Mouse (Mus musculus): ENCODE results near the gene Kctd18.
"Not testable (repeated sequence)": the region's sequence is repeated elsewhere in the genome, so short reads cannot be mapped to it uniquely, and the experiment has no call there.

Kctd18 gene

DNA sequence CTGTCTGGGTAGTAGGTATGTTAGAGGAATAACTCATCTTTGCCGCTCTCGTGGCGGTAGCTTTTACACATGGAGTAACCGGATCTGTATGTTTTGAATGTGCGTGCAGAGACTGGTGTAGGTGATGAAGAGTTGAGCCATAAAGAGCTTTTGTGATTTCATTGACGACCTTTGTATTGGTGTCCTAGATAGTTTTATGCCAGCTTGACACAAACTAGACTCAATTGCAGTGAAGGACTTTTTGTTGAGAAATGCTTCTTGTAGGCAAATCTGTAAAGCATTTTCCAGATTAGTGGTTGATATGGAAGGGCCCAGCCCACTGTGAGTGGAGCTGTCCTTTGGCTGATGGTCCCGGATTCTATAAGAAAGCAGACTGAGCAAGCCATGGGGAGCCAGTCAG, at the start of gene Kctd18:
Gene Kctd18, minus strand, starts transcription at position 101 of the 400 bp plus-strand sequence.
- DNase-seq = no peak

DNA sequence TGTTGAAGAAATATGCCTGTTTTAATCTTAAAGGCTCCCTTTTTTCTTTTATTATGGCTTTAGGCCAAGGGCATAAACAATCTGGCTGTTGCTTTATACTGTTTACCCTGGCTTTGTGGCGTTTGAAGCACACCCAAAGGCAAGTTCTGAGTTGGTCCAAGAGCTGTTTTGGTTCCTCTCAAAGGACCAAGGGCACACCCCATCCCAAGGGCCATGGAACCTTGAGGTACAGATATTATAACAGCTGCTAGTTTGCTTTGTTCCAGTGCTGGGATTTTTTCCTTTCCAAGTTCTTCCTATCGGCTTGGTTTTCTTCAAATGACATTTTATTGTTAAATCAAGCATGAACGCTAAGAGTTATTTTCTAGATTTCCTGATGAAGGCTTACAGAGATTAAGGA, 46.9 kb upstream of the Kctd18 start:
- no peak for DNase-seq

DNA sequence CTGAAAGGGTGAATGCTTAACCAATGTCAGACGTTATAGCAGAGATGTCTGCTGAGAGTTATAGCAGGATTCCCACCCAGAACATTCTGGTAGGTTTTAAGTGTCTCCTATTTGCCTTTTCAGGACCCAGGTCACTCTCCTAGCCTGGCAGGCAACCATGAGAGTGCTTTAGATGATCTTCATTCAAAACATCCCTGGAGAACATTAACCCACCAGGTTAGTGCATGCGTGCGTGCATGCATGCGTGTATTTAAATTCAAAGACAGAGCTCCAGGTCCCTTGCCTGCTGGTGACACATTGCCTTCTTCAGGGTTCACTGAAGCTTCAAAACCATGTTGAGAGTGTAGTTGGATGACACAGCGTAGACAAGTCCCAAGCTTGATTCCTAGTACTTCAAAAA, 46.4 kb upstream of the Kctd18 start:
- peak; percentile 8 for DNase-seq

DNA sequence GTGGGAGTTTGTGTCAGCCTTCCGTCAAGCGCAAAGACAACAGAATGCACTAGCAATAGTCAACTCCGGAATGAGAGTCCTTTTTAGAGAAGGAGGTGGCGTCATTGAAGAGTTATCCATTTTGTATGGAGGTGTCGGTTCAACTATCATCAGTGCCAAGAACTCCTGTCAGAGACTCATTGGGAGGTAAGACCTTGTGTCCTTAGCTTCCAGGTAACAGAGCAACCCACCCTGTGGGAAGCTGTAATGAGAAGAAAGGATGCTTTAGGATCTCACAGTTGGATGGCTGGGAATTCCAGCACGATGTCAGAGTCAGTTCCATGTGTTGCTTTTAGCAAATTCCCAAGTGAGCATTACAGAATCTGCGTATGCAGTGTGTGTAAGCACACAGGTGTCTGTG, 43.4 kb upstream of the Kctd18 start:
- DNase-seq = no peak

DNA sequence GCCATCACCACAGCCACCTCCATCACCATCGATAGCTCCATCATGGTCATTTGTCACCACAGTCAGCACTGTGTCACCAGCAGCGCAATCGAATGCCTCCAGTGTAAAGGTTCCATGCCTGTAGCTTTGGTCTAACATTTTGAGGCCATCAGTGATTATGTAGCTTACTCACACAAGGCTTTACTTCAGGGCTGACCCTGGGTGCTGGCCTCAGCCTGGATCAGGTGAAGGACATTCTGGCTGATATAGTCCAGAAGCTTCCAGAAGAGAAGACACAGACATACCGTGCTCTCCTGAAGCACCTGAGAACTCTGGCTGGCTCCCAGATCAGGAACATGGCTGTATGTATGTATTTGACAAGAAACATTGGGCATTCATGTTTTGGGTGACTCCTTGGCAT, 40.1 kb upstream of the Kctd18 start:
- no peak for DNase-seq

DNA sequence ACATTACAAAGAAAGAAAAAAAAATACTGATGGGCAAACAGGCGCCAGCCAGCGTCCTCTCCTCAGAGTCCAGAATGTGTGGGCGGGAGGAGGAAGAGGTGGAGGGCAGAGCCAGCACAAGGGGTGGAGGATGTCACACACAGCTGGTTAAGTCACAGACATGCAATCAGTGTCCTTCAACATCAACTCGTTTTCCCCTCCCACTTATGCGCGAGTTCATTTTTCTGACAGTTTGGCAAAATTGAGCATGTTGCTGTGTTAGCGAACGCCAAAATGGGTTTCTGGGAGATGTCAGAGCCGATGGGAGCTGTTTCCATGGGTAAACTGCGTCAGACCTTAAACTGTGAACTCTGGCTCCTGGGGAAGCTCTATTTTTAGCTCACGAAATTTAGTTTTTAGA, 38.2 kb upstream of the Kctd18 start:
- no peak for DNase-seq

DNA sequence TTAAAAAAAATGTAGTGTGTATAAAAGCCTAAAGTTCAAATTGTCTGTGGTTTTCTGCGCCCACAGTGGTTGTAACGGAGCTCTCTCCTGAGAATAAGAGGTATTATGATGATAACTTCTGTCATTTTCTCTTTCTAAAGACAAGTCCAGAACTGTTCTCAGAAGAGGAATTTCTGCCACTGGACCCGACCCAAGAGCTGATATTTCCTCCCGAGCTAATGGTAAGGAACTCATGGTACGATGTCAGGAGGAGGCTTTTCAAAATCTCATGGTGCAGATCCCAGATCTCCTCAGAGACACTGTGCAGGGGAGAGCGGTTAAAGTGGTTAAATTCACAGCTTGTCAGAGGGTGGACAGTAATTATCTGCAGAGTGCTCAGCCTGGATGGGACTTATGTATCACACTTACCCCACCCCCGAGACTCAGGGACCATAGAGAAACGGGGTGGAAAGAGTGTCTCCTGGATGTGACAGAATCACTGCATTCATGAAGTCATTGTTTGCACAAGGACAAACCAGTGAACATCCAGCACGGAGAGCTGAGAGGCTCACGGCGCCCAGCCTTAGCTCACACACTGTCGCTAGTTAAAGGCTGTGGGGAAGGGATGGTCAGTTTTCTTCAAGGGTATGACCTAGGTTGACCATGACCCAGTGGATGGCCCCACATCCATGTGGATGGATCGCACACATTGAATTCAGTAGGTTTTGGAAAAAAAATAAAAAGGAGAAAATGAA, 37.5 kb upstream of the Kctd18 start:
- DNase-seq = no peak

DNA sequence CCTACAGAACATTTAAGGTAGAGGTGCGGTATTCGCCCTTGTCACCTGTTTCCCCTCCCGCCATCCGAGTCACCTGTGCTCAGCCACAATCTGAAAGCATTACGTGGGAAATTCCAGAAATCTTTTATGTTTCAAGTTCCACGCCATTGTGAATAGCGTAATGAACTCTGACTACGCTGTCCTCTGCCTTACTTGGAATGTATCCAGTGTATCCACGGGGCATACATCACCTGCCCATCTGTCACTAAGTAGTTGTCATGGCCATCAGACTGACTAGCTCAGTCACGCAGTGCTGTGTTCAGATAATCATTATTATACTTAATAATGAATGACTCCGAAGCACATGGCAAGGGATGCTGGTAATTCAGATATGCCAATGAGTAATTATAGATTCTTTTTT, 36.8 kb upstream of the Kctd18 start:
- no peak for DNase-seq

DNA sequence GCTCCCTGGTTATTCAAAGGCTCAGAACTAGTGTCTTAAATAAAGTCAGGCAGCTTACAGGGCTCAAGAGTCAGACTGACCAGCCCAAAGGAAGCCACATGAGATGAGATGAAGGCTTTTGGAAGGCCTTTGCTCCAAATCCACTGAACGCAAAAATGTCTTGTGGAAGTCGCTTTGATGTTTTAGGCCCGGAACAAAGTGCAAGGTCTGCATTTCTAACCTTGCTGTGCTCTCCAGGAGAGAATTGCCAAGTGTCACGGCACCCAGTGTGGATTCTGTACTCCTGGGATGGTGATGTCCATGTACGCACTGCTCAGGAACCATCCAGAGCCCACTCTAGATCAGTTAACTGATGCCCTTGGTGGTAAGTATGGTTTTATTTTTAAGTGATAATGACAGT, 30.4 kb upstream of the Kctd18 start:
- DNase-seq = peak; percentile 56

DNA sequence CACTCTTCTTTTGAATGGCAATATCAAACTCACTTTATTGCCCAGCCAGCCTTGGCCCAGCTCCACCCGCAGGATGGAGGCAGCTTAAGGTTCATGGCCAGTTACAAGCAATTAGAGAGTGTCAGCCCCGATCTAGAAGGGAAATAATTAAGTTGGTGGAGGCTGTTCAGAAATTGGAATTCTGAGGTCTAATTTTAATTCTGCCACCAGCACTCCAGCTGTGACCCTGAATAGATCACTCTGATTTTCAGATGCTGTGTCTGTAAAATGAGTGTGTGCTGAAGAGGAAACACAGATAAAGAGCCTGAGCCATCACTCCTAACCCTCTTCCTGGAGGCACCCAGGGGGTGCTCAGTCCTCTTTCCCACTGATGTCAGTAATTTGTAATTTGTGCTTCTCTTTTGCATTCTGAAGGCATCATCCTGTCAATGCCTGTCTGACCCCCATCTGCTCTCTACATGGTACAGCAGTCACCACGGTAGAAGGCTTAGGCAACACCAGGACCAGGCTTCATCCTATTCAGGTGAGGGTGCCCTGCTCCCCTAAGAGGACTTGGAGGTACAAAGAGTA, 28.1 kb upstream of the Kctd18 start:
- no peak for DNase-seq

DNA sequence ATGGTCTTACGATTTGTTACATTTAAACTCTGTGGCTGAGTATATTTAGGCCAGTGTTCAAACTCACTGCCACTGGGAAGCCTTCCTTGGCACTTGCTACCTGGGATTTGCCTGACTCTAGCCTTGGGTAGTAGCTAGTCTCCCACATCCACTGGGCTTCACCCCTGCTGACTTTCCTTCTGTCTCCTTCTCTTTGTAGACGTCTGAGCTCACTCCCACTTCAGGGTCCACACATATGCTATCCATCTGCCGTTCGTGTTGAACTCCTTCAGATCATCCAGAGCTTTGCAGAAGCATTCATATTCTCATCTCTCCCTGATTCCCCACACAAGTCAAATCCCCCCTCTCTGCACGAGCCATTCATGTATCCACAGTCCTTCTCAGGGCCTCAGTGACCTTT, 26.8 kb upstream of the Kctd18 start:
- no peak for DNase-seq

DNA sequence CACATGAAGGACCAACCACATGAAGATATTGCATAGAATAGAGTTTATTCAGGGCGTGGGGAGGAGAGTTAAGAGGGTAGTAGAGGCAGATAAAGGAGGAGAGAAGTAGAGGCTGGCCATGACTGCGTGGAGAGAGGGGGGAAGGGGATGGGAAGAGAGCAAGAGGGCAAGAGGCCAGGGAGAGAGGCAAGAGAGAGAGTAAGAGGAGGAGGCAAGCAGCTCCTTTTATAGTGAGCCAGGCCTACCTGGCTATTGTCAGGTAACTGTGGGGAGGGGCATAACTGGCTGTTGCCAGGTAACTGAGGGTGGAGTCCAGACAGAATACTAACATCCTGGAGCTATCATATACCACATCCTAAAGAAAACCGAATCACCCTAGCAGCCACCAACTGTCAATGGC, 26.3 kb upstream of the Kctd18 start:
- no peak for DNase-seq

DNA sequence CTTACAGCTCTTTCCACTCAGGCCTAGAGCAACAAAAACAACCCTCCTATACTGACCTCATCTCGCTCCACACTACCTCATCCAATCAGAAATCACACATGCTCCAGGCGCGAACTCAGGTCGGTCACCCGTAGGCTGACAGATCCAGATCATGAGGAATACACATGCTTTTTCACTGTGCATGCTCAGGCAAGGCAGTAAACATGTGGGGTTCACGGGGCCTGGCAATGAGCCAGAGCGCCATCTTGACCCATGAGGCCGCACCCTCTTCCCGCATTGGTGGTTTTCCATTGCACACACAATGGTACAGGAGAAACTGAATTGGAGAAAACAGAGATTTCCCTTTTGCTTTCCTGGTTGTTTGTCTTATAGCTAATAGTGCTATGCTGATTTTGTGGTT, 18.6 kb upstream of the Kctd18 start:
- DNase-seq = not testable (repeated sequence)

DNA sequence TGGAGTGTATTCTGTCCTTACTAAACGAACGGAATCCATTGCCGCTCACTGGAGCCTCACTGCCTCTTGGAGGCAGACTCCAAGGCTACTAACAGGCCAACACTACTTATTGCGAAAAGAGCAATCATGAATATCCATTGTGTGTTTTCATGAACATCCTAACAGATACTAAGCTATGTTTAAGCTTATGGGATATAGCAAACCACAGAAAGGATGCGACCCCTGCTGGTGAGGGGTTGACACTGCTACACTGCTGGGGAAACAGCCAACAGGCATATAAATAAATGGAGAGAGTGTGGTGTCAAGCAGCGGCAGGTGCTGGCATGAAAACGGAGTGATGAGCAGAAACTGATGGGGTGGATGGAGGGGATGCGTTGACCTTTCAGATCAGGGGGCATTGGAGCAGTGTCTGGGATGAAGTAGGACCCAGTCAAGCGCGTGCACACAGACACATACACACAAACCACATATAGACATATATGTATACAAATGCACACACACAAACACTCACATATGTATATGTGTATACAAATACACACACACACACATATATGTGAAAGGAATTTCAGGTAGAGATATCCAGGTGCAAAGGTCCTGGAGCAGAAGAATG, 12.5 kb upstream of the Kctd18 start:
- peak; percentile 53 for DNase-seq

DNA sequence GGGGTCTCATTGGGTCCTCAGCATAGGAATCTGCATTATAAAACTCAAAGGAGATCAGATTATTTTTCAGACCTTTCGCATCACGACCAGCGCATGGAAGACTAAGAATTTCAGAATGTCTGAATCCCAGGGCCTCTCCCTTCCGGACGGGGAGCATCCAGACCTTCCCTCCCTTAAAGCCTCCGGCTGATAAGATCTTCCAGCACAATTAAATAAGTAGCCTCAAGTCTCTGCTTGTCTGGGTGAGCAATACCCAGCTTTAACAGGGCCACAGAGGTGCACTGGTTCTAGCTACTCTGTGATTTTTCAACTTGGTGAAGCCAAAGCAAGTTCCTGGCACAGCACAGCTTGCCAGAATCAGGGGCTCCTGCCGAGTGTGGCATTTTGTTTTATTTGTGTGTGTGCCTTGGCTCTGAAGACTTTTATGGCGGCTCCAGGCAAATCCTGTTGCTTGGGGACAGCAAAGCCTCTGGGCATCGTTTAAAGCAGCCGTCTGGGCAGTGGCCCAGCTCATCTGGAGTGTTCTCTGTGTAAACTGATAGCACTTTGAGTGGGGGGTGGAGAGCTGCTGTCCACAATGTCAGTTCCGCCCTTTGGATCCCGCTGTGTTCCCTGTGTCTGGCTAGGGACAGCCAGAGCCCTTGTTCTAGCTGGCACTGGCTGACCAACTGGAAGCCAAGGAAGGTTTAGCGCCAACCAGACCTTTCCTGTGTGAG, 11.6 kb upstream of the Kctd18 start:
- peak; percentile 37 for DNase-seq

DNA sequence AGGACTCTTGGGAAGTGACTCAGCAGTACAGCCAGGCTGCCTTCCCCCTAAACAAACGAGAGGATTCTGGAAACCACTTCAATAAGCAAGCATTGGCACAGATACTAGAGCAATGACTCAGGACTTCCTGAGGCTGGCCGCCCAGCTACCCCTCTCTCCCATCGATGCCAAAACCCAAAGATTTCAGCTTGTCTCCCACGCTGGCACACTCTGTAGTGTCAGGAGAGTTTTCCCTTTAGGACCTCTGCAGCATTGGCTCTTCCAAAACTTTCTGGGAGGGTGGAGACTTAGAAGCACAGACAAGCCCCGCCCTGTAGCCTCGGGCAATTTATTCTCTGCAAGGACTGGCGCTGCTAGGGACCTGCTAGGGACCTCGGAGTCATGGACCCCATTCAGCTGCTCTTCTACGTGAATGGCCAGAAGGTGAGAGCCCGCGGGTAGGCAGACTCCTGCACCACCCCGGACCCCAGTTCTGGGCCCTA, 10.9 kb upstream of the Kctd18 start, which contains the start of gene Aox1:
Gene Aox1, plus strand, starts transcription at position 296 of the 482 bp plus-strand sequence.
- peak; percentile 44 for DNase-seq

DNA sequence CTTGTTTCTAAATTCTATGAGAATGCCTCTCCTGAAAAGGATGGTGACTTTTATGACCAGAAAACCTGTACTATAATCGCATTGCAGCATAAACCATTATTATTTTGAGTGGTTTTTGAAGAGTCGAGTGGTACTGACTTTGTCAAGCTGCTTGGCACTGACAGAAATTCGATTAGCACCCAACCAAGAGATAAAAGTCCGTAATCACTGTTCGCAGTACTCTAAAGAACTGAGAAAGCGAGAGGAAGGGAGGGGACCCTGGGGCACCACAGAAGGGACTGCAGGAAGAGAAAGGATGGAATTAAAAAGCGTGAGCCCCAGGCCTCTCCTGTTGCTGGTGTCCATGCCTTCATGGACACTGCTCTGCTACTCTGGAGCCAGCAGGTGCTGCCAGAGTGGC, 9.0 kb upstream of the Kctd18 start:
- DNase-seq = no peak

DNA sequence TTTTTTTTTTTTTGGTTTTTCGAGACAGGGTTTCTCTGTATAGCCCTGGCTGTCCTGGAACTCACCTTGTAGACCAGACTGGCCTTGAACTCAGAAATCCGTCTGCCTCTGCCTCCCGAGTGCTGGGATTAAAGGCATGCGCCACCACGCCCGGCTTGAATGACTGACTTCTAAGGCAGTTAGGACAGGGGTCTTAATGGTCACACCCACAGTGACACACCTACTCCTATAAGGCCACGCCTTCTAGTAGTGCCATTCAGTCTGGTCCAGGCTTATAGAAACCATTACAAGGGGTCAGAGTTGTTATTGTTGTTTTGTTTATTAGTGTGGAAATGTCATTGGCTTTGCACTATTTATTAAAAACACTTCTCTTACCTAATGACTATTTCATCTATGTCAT, 12.4 kb downstream of the Kctd18 start:
- not testable (repeated sequence) for DNase-seq

DNA sequence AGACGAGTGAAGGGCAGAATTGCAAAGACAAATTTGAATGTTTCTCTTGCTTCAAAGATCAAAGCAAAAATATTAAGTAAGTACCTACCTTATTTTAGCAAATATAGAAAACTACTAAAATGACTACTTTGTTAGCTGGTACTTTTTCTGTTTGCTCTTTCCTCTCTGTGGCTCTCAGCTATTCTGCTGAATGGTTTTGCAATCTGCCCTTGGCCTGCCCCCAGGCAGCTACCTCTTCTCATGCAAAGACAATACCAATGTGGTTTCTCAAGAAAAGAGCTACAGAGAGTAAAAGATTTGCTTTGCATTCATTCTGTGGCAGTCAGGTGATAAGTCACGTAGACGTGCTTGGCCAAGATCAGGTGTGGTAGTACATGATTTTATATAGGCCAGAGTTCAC, 20.6 kb downstream of the Kctd18 start:
- no peak for DNase-seq

DNA sequence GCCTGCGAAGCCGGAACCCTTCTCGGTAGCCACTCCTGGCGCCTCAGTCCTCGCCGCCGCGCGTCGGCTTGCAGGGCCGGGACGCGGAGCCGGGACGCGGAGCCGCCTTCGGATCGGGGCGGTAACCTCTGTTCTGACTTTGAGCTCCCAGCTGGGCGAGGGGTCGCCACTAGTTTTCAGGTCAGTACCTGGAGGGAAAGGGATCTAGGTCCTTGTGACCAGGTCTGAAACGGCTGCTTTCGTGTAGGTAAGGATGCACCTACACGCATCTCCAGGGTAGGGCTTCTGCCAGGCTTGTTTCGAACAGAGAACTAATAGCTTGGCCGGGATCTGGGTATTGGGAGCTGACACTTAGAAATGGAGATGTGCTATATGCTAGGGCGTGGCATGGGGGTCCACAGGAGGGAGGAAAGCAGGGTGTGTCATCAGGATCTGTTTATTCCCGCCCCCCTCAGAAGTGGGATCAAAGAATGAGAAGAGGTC, 22.6 kb downstream of the Kctd18 start:
- no peak for DNase-seq

DNA sequence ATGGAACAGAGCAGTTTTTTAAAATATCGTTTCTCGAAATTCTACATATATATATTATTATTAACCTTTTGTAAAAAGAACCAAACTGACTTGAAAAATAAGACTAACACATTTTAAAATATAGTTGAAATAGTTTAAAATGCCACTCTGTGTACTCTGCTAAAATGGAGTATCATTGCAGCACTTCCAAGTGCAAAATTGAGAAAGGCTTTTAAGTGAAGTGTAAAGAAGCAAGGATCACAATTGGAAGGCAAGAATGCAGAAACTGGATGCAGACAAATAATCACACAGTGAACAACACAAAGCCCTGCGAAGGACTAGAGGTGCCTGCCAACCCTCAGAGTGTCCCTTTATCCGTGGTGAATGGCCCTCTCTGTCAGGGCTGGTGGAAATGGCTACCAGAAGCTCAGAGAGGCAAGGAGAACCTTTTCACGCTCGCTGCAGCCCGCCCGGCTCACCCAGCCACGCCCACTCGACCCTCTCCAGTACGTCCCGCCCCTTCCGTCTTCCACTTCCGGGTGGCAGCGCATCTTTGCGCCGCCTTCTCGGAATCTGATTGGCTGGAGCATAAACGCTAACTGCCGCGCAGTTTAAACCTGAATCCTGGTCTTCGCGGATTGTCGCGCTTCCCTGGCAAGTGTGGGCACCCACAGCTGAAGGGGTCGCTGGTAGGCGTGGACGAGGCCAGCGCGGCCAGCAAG, 23.2 kb downstream of the Kctd18 start, which contains the start of gene Sgo2a:
Gene Sgo2a, plus strand, starts transcription at position 540 of the 701 bp plus-strand sequence.
- peak; percentile 91 for DNase-seq

DNA sequence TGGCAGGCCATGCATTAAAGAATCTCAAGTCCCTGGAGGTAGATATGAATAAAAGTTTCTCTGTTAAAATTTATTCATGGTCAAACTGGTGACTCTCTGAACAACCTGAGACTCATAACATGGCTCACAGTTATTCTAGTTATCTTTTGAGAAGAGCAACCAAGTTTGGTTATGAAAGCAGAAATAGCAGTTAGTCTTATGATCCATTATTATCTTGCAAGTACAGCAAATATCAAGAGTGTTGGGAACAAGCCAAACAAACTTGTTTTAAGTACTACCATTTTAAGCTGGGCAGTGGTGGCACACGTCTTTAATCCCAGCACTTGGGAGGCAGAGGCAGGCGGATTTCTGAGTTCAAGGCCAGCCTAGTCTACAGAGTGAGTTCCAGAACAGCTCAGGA, 27.5 kb downstream of the Kctd18 start:
- no peak for DNase-seq

Measured in kidney, adult 9 months (tissue).